ENCODE assay signal across 23 mouse cellular contexts in genomic region chr2:24184092-24184491, GRCm38 (mm10). TPM values are rescaled to one million over a fixed set of nuclear protein-coding genes. Genes with fewer than 3 reads are reported as not detected.
DNase-seq lines count a peak whose midpoint lies in the region; TF ChIP-seq lines count a peak whose summit lies in the region.
"Not testable (repeated sequence)": the region's sequence is repeated elsewhere in the genome, so short reads cannot be mapped to it uniquely, and the experiment has no call there.
"Had no signal": no experiment of that assay in that cellular context is flagged by ENCODE, and none has a peak within 500 bp of the region (broad histone marks: within the 10 kb centered on the region; RNA-seq: fewer than 3 reads in every experiment).

No protein-coding gene starts in this region.

- DNase-seq in adrenal gland, postnatal 10 days, result peak; percentile 20
- peak; percentile 12 for DNase-seq in kidney, adult 11 months
- peak; percentile 51 for DNase-seq in kidney, adult 2 months
- DNase-seq in kidney, adult 9 months, result peak; percentile 34
- DNase-seq in kidney, postnatal 14 days, result peak; percentile 3
- peak; percentile 79 for DNase-seq in liver, adult 2 months (ENCODE audit: extremely low read depth, low read depth, low spot score)
- DNase-seq in skeletal muscle tissue, adult 2 months (ENCODE audit: low read depth, low spot score), result peak; percentile 6

- not testable (repeated sequence) for H3K79me2 ChIP-seq in liver, adult 2 months (ENCODE audit: control insufficient read depth, insufficient read depth, low read length)

- not testable (repeated sequence) for H3K27ac ChIP-seq in kidney, adult 2 months (ENCODE audit: insufficient read depth, low read depth, low read length); liver, adult 2 months (replicated peaks; ENCODE audit: insufficient read depth, low read depth, low read length)

- H3K27me3 ChIP-seq in kidney, adult 2 months (replicated peaks; ENCODE audit: control insufficient read depth, insufficient read depth, low read length); liver, adult 2 months (ENCODE audit: control insufficient read depth, insufficient read depth, low read length): not testable (repeated sequence)

- not testable (repeated sequence) for TF ChIP-seq POLR2A in kidney, adult 2 months (IDR thresholded peaks at IDR 0.05; ENCODE audit: low read depth, low read length); liver, adult 2 months (IDR thresholded peaks at IDR 0.05; ENCODE audit: extremely low read depth, insufficient read depth, low read length)

- H3K4me1 ChIP-seq in kidney, adult 2 months (ENCODE audit: control insufficient read depth, insufficient read depth, low read length); liver, adult 2 months (ENCODE audit: control insufficient read depth, insufficient read depth, low read length): not testable (repeated sequence)

- not testable (repeated sequence) for H3K36me3 ChIP-seq in kidney, adult 2 months (ENCODE audit: control insufficient read depth, insufficient read depth, low read length); liver, adult 2 months (ENCODE audit: control insufficient read depth, insufficient read depth, low read length)

- not testable (repeated sequence) for TF ChIP-seq CTCF in kidney, adult 2 months (conservative IDR thresholded peaks at IDR 0.05; ENCODE audit: insufficient read depth, insufficient read length, low read depth, low read length); liver, adult 2 months (IDR thresholded peaks at IDR 0.05; ENCODE audit: low read depth, low read length)

- H3K4me3 ChIP-seq in kidney, adult 2 months (ENCODE audit: insufficient read depth, low read depth, low read length); liver, adult 2 months (ENCODE audit: insufficient read depth, low read depth, low read length): not testable (repeated sequence)

- H3K9ac ChIP-seq in liver, adult 2 months (ENCODE audit: low read depth, low read length), result not testable (repeated sequence)

RNA-seq across cellular contexts. Expression of gene Il1f9, which starts 2.2 kb away (rescaled TPM):
- under 1 TPM; 0.15 to 0.18 TPM for total RNA-seq in adrenal gland, postnatal 10 days (2021)
- polyA plus RNA-seq in kidney, adult 2 months (2012; rRNA removed), result 0.06 TPM in 1 of 2 replicates, not detected in the other
- 0.18 TPM in 1 of 2 replicates, not detected in the other for total RNA-seq in liver, adult 2 months (2014; rRNA removed)
- not detected in 2 replicates for polyA plus RNA-seq in liver, adult 2 months (2012; rRNA removed)
- total RNA-seq: adrenal gland, adult 18-20 months; adrenal gland, adult 8-10 months; adrenal gland, postnatal 36 days; CH12.LX; G1E had no signal
- polyA plus RNA-seq: activated CD4-positive, CD25-positive, alpha-beta regulatory T cell, adult 4 months; CD4-positive, CD25-positive, alpha-beta regulatory T cell, adult 4 months; cortical plate, adult 2 months; embryonic facial prominence, embryonic 10.5 days; embryonic facial prominence, embryonic 12.5 days; forebrain, embryonic 11.5 days; forebrain, embryonic 13.5 days; forebrain, embryonic 15.5 days; G1E; Patski had no signal

RNA-seq across cellular contexts. Expression of gene Il1f6, which starts 31.1 kb away (rescaled TPM):
- not detected for total RNA-seq in adrenal gland, postnatal 10 days (2021)
- not detected in 2 replicates for polyA plus RNA-seq in kidney, adult 2 months (2012; rRNA removed)
- total RNA-seq in liver, adult 2 months (2014; rRNA removed), result not detected in 2 replicates
- polyA plus RNA-seq in liver, adult 2 months (2012; rRNA removed), result not detected in 2 replicates
- total RNA-seq: adrenal gland, adult 18-20 months; adrenal gland, adult 8-10 months; adrenal gland, postnatal 36 days; G1E had no signal
- polyA plus RNA-seq: activated CD4-positive, CD25-positive, alpha-beta regulatory T cell, adult 4 months; CD4-positive, CD25-positive, alpha-beta regulatory T cell, adult 4 months; cerebellum, adult 2 months; cortical plate, adult 2 months; embryonic facial prominence, embryonic 10.5 days; embryonic facial prominence, embryonic 12.5 days; forebrain, embryonic 11.5 days; forebrain, embryonic 13.5 days; forebrain, embryonic 15.5 days; G1E; Patski had no signal

RNA-seq across cellular contexts. Expression of gene Il1f8, which starts 31.1 kb away (rescaled TPM):
- not detected for total RNA-seq in adrenal gland, postnatal 10 days (2021)
- polyA plus RNA-seq in kidney, adult 2 months (2012; rRNA removed), result not detected in 2 replicates
- total RNA-seq in liver, adult 2 months (2014; rRNA removed), result not detected in 2 replicates
- polyA plus RNA-seq in liver, adult 2 months (2012; rRNA removed), result not detected in 2 replicates
- total RNA-seq: adrenal gland, adult 18-20 months; adrenal gland, adult 8-10 months; adrenal gland, postnatal 36 days had no signal
- polyA plus RNA-seq: activated CD4-positive, CD25-positive, alpha-beta regulatory T cell, adult 4 months; CD4-positive, CD25-positive, alpha-beta regulatory T cell, adult 4 months; cerebellum, adult 2 months; cortical plate, adult 2 months; embryonic facial prominence, embryonic 10.5 days; embryonic facial prominence, embryonic 12.5 days; embryonic facial prominence, embryonic 14.5 days; forebrain, embryonic 11.5 days; forebrain, embryonic 13.5 days; forebrain, embryonic 15.5 days; G1E; Patski had no signal

Comparison
In these comparisons a context has a peak if more than half of its experiments do, and no peak if none do; other contexts are left out.
1. DNase-seq: peak in every context shown above with its lines; median percentile 79 in liver, adult 2 months; 51 in kidney, adult 2 months; 34 in kidney, adult 9 months; 20 in adrenal gland, postnatal 10 days; 12 in kidney, adult 11 months; 6 in skeletal muscle tissue, adult 2 months; 3 in kidney, postnatal 14 days.